Mouse (Mus musculus) NIH3T3 (cell line): ENCODE measurements around the gene BC024978.

ENCODE experiments used
- DNase-seq: peaks from one replicate; pipeline ENCODE4 v3.0.0-alpha.2; 2012; ENCODE audit warnings: low read depth

BC024978 gene

GRCm38 (mm10) chr7:27195681-27196611 lies at the start of gene BC024978, which contains the start of gene Snrpa:
BC024978 (plus strand) TSS chr7:27195781.
Snrpa (minus strand) TSS chr7:27196271.
- DNase-seq, result peak; percentile 99

GRCm38 (mm10) chr7:27153205-27153764 lies 42.3 kb upstream of the BC024978 start, which contains the start of gene Cyp2t4:
Cyp2t4 (plus strand) TSS chr7:27153714.
- DNase-seq, result no peak

DNA sequence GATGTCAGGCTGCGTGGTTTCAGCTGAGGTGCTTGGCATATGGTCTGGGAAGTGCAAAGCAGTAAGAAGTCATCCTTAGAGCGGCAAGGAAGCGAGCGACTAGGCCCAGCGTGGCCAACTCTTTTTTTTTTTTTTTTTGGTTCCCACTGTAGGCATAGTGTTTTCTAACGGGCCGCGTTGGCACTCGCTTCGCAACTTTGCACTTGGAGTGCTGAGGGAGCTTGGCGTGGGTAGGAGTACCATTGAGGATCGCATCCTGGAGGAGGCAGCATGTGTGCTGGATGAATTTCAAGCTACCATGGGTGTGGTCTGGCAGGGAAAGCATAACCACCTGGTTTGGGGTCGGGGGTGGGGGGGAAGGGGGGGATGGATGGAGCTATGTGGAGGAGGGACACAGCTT lies 39.6 kb upstream of the BC024978 start:
- no peak for DNase-seq

DNA sequence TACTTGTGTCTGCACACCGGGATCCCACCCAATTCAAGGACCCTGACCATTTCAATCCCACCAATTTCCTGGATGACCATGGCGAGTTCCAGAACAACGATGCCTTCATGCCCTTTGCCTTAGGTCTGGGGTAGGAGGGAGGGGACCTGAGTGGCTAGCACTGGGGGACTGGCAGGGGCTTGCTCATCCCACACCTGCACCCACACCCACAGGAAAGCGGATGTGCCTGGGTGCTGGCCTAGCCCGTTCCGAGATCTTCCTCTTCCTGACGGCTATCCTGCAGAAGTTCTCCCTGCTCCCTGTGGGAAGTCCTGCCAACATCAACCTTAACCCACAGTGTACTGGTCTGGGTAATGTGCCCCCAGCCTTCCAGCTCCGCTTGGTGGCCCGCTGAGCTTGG lies 37.4 kb upstream of the BC024978 start:
- DNase-seq, result no peak

GRCm38 (mm10) chr7:27159256-27159655 lies 36.3 kb upstream of the BC024978 start:
- DNase-seq, result no peak

DNA sequence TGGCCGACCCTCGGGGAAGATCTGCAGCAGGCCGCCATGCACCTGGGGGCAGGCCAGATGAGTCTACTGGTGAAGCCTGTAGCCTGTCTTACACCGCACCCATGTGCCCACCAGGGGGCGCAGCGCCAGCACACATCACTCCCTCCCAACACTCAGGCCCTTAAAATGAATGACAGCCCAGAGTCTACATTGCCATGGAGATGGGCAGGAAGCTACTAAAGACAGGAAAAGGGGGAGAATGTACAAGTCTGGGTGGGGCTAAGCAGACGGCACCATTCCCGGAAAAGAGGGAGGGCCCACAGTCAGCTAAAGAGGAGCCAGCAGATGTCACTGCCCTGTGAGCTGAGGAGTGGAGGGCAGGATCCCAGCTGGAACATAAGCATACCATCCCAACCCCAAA lies 35.7 kb upstream of the BC024978 start:
- DNase-seq, result peak; percentile 88

DNA sequence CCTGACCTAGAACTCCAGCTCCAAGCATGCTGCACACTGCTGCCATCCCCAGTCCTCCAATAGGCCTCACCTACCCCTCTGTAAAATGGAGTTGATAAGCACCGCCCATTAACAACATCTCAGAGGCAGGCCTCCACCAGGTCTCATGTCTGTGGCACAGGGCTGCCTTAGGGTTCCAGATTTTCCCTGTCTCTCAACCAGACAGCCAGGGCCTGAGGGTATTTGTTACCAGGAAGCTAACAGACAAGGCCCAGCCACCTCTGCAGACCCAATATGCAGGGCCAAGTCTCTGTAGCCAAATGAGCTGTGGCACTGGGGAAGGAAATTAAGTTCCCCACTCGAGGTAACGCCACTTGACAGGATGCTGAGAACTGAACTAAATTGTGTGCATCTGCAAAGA lies 34.7 kb upstream of the BC024978 start:
- no peak for DNase-seq

DNA sequence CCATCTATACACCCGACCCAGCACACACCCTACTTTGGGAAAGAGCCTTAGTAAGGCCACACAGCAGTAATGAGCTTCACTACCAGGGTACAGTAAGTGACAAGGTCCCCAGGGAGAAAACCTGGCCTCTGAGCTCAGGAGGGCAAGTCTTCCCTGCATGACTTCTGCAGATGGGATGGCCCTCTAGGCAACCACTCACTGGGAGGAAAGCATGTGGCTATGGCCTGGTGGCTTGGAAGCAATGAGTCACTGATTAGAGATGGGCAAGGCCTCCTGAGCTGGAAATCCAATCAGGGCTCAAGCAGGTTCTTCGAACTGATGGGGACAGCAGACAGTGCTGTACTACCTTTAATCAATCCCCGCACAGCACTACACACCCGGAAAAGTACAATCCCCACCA lies 33.8 kb upstream of the BC024978 start:
- peak; percentile 52 for DNase-seq

DNA sequence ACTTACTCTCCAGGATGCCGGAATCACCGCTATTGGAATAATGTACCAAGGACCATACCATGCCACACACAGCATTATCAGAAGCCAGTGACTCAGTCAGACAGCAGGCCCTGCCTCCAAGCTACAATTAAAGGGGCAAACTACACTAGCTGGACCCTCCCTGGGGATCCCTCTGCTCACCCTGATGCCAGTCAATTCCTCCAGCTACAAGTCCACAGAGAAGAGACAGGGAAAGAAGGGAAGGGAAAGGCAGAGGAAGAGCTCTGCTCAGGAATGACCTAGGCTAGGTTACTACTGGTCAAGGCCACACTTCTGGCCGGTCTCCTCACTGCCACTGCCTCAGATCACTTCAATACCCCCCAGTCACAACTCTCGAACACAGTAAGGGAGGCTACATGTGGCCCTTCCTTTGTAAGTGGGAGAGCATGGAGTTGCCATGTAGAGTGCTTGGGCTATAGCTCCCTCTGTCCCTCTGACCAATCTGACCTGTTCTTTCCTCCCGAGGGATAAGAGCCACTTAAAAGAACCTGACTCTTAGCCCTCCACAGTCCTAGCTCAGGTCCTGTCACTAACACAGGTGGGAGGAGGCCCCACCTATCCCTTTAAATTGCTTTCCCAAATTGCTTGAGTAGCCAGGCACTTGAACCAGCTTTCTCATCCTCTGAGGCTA lies 32.7 kb upstream of the BC024978 start:
- no peak for DNase-seq

GRCm38 (mm10) chr7:27163450-27163805 lies 32.2 kb upstream of the BC024978 start:
- DNase-seq, result no peak

DNA sequence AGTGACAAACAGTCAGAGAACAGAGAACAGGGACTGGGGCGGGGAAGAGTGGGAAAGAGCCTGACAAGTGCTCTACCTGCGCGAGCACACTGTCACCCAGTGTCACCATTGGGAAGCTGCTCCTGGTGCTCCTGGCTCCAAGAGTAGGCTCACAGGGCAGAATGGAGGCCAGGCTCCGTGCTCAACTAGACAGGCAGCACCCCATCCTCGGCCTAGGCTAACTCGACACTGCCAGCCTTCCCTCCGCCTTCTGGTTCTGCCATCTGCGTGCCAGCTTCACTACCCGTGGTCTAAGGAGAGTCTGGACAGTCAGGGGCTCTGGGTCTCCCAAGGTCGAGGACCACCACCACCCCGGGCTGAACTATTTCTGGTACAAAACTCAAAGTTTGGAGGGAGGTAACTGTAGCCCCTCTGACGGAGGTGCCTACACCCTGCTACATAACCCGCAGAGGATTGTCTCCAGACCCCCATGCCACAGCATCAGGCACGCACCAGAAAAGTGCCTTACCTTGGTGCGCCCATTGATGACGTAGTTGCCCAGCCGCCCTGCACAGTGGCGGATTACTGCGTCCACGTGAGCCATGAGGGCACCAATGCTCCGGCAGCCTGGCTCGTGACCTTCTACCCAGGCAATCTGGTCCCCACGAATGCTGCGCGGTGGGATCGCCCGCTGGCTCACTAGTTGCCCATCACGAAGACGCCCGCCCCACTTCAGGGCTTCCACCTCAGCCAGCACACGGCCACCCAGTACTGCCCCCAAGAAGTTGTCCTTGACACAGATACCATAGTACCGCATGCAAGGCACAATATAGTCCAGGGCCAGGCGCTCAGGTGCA lies 31.3 kb upstream of the BC024978 start:
- DNase-seq, result no peak

DNA sequence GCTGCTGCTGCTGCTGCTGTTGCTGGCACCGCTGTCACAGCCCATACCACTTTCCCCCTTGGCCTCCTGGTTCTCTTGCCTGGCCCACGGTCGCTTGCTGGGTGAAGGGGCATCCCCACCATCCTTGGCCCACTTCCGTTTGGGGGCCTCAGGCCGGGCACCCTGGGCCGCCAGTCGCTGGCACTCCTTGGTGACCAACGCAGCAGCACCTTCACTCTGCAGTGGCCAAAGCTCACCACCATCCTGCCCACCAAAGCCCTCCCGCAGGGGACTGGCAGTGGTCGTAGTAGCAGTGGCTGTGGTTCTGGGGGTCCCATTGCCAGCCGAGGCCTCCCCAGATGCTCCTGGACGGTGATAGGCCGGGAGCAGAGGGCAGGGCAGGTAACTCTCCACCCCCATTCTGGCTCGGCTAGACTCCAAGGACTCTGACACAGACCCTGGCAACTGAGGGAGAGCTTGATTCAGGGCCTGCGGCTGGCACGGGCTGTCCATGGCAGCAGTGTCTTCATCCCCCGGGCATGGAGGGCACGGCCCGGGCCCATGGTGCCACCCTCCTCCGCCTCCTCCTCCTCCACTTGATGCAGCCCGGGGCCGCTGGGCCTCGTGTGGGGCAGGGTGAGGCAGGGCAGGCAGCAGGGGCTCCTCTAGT lies 30.4 kb upstream of the BC024978 start:
- no peak for DNase-seq

DNA sequence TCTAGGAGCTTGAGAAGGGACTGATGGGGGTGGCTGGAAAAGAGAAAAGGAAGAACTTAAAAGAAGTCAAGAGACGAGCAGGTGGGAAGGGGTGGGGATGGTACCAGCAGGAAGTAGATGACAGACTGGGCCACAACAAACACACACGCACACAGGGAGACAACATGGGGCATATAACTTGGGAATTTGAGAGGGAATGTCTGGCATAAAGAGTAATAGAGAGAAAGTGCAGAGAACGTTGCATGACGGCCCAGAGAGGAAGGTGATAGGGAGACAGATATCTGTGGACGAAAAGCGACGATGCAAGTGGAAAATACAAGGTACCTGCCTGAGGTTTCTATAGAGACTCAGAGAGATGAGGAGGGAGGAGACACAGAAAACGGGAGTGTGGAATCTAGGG lies 29.9 kb upstream of the BC024978 start:
- no peak for DNase-seq

- DNase-seq, result peak; percentile 93
Observed at GRCm38 (mm10) chr7:27166229-27166613, 29.4 kb upstream of the BC024978 start.

DNA sequence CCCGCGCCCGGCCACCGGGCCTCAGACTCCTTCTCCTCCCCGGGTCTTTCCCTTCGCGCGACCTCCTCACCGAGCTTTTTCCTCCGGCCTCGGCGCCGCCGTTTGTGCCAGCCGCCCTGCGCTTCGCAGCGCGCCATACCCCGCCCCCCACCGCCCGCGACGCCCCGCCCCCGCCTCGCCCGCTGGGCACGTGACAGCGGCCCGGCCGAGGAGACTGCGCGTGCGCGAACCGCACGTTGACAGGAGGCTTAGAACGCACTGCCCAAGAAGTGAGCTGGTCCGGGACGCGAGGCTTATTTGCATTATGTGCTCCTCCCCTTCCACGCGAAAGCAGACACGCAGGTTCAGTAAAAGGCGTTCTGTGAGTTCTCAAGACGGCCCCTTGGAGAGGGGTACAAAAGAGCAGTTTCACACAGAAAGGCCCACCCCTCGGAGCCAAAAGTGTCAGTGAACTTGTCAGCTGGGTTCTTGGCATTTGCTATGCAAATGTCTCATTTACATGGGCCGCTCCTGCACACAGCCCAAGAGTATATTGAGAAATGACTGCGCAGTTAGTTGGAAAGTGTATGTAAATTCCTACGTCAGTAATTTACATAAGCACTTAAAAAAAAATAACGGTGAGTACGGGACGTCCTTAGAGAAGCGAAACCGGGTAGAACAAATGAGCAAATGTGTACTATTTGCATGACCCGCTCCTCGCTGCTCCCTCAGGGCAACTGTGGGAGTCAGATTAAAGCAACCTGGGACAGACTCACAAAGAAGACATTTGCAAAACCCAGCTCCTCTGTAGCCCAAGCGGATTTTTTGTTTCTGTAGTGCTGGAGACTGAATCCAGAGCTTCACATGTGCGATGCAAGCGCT lies 28.7 kb upstream of the BC024978 start, which contains the start of gene Egln2:
Gene Egln2 (minus strand): TSS at position 189 of the 861 bp plus-strand sequence.
- DNase-seq, result peak; percentile 97

DNA sequence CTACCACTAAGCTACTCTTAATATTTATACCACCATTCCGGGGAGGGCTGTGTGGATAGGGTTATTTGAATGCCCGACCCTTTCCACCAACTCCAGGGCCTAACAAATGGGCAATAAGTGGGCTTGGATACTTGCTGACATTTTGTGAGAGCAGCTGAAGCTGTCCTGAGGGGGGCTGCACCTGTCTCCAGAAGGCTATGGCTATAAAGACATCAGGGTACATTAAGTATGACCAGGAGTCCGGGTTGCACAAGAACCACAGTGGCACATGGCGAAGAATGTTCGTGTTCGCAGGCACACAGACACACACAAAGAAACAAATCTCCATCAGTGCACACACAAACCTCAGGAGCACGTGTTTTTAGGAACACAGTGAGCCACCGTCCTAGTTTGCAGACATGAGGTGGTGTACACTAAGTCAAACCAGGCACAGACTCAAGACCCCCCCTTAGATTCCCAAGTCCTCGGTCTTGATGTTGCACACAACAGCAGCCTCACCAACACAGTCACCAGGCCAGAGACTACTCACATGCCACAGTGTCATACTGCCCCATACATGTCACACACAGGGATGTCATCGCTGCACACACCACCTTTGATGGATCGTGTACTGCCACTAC lies 28.0 kb upstream of the BC024978 start:
- DNase-seq, result no peak

- DNase-seq, result no peak
Observed at GRCm38 (mm10) chr7:27168371-27168770, 27.2 kb upstream of the BC024978 start.

DNA sequence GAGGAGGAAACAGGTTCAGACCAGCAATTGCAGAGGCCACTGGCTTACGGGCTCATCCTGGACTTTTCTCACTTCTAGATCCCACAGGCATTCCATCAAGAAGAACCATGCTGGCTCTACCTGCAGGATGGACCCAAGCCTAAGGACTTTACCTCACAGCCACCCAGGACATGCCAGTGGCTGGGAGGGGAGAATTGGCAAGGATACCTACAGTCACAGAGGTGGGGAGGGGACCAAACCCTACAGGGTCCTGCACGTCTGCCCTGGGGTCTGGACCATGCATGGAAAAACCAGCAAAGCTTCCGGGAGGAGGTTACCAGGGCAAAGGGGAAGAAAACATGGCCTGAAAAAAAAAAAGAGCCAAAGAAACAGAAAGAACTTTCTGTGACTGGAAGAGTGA lies 24.6 kb upstream of the BC024978 start:
- DNase-seq, result no peak

DNA sequence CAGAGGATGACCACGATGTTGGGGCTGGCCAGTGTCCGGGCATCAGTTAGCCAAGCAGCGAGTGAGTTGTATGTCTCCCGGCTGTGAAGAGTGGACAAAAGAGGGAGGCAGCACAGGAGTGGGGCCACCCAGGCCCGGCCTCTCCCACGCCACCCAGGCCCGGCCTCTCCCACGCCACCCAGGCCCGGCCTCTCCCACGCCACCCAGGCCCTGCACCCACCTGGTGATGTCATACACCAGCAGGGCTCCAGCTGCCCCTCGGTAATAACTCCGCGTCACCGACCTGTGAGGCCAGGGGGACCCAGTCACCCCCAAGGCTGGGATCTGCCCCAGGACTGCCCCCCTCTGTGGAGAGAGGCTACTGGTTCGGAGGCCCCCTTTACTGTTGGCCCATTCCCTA lies 21.1 kb upstream of the BC024978 start:
- DNase-seq, result no peak

DNA sequence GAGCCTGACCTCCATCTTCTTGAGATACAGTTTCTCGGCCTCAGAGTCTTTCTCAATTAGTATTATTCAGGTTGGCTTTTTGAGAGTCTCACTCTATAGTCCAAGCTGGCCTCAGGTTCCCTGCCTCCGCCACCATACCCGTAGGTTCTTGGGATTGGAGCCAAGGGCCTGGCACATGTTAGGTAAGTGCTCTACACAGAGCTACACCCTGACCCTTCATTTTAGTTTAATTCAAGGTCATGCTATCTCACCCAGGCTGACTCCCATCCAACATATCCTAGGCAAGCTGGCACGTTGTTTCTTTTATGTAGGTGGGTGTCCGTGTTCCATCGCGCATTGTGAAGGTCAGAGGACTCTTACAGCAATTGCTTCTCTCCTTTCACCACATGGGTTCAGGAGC lies 20.7 kb upstream of the BC024978 start:
- no peak for DNase-seq
